Mouse (Mus musculus): Measurements from ENCODE around the gene Ascl1.

Ascl1 gene

DNA sequence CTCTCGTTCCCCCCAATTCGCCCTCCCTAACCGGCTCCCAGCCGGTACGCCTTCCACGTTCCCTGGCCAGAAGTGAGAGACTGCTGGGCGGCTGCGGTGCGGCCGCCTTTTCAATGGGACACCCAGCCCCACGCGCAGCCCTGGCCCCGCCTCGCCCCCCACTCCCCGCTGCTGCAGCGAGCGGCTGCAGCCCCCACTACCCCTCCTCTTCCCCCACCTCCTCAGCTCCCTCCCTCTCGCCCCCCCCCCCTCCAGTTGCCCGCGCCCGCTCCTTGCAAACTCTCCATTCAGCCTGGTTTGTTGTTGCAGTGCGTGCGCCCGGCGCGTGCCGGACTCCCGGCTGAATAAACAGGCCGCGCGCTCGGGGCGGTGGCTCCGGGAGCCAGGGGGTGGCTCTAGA lies at the start of gene Ascl1:
Gene Ascl1 (minus strand): TSS at position 85 of the 400 bp plus-strand sequence.
- DNase-seq (ENCODE audit: low read depth) = no peak

DNA sequence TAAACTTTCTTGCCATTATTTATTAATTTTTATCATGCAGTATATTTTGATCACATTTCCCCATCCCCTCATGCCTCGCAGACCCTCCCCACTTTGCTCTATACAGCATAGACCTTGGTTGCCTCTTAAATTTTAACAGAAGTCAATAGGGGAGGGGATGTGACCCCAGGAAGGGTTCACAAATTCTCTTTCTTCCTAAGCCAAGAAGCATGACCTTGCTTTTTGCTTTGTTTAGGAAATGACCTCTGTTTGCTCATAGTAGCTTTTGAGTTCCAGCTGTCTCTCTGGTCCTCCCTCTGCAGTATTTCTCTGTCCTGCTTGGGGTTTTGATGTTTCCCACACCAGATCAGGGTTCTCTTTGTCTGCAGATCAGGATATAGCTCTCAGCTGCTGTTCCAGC lies 40.7 kb upstream of the Ascl1 start:
- no peak for DNase-seq (ENCODE audit: low read depth)

DNA sequence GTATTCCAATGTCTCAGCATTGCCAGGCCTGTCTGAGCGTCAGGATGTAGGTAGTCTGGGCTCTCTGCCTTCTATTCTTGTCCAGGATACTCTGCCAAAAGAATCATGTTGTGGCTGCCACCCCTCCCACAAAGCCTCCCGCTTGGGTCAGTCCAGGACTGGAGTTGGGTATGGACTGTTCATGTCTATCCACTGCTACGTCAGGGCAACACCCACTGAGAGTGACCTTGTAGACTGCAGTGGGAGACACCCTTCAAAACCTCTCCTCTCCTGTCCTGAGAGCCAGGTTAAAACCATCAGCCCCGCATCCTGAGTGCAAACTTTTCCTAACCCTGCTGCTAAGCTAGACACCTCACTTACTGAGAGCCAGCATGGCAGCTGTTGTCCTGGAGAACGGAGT lies 28.2 kb upstream of the Ascl1 start, which contains the start of gene Pah:
Gene Pah (plus strand): TSS at position 150 of the 400 bp plus-strand sequence.
- DNase-seq (ENCODE audit: low read depth) = no peak

DNA sequence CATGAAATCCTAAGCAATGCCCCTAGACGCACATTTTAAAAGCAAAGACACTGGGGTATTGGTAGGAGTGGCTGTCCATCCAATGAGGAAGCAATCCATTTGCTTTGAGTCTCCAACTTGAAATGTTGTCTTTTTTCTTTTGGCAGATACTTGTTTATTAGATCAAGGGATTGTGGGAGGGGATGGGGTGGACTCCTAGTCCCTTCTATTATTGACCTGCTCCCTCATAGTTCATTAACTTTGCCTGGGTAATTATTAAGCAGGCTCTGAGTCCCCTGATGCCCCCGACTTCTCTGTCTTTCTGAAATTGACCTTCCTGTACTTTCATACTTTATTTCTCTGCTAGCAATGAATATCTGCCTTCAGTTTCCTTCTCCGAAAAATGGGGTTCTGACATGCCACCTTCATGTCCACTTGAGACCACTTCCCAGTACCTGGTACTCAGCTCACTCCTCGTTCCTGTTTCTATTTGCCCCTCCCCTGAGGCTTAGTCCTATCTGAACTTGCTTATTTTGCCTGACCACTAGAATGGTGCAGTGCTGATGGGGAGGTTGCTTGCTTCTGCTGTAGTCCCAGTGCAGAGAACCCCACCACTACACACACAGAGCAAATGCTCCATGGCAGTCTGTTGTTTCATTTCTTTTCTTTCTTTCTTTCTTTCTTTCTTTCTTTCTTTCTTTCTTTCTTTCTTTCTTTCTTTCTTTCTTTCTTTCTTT lies 27.1 kb upstream of the Ascl1 start:
- no peak for DNase-seq (ENCODE audit: low read depth)

DNA sequence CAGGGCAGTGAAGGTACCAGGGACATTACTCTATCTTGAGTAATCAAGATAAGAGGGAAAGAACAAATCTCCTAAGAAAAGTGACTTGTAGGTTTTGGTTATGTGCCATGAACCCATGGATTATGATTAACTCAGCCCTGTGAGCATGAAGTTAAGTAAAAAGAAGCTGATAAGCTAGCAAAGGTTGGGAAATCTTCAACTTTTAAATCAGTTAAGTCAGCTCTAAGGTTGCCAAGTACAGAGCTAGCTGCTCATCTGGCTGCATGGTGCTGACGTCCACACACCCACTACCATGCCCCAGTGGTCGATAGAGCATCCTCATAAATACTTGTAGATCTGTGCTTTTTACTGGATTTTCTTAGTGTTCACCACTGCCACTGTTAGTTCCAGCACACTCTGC lies 25.1 kb upstream of the Ascl1 start:
- no peak for DNase-seq (ENCODE audit: low read depth)

DNA sequence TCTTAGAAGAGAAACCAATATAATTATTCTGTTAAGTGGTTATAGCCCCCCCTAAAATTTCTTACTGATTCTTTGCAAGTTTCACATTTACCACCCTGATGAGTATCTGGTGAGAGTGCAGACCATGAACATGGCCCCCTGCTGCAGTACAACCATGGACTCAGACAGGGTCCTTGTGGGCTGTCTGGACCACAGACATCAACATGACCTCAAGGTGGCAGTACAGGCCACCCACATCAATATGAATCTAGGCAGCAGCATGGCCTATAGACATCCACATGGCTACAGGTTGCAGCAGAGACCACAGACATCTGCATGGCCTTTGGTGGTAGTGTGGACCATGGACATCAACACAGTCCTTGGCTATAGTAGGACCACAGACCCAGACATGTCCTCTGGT lies 19.6 kb upstream of the Ascl1 start:
- DNase-seq (ENCODE audit: low read depth) = no peak

DNA sequence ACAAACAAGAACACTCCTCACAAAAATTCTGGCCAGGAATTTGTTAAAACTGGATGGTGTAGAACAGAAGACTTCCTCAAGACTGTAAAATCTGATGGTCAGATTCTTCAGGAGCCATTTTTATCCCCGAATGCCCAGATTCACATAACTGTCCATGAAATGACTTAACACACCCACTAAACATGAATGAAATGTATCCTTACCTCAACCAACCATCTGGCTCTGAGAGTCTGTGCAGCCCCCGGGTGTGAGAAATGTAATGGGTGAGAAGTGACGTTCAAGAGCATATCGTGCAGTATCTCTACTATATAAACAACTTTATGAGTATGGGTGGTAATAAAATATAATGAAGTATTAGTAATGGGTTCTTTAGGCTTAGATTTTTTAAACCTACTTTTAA lies 15.1 kb upstream of the Ascl1 start:
- DNase-seq (ENCODE audit: low read depth) = no peak

DNA sequence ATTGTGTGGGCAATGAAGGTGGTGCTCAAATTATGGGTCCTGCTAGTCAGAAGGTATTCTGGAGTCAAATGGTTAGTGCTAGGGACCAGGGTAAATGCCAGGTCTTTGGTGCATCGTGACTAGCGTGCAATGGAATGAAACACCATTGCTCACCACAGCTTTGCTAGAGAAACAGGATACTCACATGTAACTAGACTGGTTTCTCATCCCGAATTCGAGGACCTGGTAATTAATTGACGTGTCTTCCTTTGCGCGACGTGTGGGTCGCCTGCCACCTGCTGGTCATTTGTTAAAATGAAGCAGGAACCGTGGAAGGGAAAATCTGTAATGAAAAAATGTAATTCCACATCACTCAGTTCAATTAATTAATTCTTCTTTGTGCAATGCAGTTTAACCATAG lies 10.5 kb upstream of the Ascl1 start:
- DNase-seq (ENCODE audit: low read depth) = no peak

DNA sequence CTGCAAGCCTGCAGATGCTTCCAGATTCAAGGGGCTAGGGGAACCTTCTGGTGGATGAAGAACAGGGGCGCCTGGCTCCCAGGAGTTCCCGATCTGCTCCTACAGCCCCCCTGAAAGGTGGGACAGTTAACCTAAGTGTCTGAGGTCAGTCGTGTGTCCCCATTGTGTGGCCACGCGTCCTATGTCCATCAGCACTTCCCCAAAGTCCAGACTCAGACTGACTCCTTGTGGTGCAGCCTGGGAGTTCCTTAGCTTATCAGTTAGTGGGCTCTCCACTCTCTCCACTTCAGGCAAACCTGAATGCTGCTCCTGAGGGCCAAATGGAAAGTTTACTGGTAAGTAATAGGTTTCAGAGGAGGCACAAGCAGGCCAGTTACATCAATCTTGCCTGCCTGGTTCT lies 8.8 kb upstream of the Ascl1 start:
- DNase-seq (ENCODE audit: low read depth) = no peak

DNA sequence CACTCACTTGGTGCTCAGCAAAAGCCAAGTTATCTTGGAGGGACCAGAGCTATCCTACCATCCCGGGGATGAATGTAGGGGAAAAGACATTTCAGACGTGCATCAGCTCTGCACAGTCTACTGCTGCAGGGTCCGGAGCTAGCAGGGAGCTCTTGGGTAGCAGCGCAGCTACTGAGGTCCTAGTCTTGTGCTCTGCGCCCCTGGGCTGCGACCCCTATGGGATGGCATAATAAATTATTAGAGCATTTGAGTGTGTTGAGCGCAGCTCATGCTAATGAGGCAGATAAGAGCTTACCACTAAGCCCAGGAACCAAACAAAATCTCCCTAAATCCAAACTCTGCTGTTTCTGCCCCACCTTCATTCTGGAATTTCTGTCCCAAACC lies 8.2 kb upstream of the Ascl1 start:
- no peak for DNase-seq (ENCODE audit: low read depth)

DNA sequence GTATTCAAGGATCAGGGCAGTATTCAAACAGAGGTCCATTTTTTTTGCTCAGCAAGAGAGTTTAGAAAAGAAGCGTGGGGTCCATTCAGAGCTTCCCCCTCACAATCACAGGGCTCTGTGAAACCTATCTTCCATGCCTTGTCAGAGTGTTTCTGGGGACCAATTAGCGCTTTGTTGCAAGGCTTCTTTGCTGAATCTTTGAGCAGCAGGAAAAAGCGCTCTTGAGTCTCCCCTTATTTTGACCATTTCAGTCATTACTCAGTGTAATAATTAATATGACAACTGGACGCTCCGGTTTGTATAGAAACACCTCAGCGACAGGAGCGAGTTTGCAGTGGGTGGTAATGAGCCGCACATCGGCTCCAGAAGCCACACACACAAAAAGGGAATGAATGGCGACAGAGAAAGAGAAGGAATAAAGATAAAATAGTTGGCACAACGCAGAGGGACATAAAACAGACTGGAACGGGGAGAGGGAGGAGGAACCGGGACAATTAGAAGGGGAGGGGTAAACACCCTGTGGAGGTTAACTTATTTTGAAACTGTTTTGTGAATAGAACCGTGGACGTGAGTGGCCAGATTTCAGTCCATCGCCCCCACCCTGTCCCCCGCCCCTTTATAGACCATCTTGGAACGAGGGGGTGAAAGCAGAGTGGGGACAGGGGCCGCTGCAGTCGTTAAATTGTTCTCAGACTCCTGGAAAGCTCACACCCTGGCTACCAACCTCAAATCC lies 7.6 kb upstream of the Ascl1 start:
- no peak for DNase-seq (ENCODE audit: low read depth)

DNA sequence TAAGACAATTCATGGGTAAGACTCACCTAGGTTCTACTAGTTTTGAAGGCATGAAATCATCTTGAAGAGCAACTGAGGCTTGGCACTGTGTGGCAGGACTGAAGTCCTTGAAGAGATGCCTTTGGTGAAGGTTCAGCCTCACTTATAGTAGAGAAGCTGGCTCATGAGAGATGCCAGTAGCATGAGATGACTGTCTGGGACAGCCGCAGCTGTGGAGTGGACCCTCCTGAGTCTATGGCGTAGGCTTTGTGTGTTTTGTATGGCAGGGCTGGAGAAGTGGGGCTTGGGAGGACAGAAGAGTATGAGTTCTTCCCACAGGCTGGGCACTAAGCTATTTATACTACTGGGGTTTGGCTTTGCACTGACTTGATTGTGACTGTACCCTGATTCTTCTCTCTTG lies 3.6 kb upstream of the Ascl1 start:
- no peak for DNase-seq (ENCODE audit: low read depth)

DNA sequence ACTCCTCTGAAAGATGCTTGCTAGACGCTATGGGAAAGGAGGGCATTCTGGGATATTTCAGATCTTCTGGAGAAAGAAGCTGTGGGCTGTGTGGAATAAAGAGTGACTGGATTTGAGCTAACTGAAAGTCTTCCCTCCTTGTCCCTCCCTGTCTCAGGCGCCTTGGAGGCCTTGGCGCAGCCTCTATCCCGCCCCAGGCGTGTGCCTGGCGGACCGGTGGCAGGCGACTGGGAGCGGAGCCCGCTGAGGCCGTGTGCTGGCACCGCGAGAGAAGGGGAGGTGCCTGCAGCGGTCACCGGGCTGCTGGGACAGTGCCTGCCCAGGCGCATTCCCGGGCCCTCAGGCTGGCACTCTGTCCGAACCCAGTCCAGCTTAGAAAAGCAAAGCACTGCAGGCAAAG lies 1.1 kb upstream of the Ascl1 start:
- DNase-seq (ENCODE audit: low read depth) = no peak

DNA sequence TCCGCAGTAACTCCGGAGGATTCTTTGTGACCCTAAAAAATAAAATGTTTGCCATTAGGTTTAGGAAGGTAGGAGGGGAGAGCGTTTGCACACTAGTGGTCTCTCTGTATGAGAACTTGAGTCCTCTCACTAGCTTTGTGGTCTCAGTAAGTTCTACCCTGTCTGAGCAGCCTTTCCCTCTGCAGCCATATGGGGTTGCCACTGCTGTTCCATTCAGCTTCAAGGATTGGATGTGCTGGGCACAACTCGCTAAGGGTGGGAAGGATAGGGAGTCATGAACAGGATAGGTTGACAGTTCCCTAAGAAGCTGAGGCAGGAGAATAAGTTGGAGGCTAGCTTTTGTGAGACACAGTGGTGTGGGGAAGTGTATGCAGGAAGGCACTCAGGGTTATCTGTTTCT lies 716 bp upstream of the Ascl1 start:
- no peak for DNase-seq (ENCODE audit: low read depth)

DNA sequence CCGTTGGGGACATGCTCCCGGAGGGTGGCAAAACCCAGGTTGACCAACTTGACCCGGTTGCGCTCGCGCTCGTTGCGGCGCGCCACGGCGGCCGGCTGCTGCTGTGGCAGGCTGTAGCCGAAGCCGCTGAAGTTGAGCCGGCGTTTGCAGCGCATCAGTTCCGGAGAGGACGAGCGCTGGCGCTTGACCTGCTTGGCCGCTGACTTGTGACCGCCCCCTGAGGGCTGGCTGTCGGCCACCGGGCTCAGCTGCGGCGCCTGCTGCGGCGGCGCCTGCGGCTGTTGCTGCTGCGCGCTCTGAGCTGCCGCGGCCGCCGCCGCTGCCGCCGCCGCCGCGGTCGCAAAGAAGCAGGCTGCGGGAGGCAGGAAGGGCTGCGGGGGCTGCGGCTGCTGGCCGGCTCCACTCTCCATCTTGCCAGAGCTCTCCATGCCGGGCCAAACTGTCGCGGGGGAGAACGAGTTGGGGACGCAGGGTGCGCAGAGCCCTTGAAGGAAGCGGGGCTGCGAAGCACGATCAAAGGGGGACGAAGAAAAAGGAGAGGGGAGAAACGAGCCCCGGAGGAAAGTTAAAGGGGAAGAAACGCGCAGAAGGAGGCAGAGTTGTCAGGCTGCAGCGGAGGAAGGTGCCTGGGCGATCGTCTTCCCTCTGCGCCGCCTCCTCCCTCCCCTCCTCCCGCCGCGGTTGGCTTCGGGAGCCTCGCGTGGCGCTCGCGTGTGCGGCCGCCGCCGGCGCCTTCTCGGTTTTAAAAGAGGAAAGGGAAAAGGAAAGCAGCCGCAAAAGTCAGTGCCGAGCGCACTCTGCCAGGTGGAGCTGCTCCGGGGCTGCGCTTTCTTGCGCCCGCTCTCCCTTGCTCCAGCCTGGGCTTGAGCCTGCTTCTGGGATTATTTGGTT lies 554 bp downstream of the Ascl1 start:
- DNase-seq (ENCODE audit: low read depth) = no peak

DNA sequence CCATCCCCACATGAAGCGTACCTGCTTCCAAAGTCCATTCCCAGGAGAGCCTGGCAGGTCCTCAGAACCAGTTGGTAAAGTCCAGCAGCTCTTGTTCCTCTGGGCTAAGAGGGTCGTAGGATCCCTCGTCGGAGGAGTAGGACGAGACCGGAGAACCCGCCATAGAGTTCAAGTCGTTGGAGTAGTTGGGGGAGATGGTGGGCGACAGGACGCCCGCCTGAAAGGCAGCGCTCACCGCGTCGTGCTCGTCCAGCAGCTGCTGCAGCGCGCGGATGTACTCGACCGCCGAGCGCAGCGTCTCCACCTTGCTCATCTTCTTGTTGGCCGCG lies 1.2 kb downstream of the Ascl1 start:
- no peak for DNase-seq (ENCODE audit: low read depth)

DNA sequence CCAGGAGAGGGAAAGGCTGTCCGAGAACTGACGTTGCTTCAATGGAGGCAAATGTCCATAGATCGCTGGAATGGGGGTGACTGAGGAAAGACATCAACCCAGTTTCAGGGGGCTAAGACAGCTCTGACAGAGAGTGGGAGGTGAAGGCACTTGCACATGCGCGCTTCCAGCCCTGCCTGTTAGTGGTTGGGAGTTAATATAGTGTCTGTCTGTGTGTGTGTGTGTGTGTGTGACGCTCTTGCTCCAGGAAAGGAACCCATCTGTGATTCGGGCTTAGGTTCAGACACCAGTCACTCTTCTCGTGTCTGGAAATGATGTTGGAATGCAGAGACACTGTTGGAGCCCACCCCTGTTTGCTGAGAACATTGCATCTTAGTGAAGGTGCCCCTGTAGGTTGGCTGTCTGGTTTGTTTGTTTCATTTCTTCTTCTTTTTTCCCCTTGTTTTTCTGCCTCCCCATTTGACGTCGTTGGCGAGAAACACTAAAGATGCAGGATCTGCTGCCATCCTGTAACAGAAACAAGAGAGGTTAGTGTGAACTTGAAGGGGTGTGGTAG lies 1.9 kb downstream of the Ascl1 start:
- DNase-seq (ENCODE audit: low read depth) = no peak

DNA sequence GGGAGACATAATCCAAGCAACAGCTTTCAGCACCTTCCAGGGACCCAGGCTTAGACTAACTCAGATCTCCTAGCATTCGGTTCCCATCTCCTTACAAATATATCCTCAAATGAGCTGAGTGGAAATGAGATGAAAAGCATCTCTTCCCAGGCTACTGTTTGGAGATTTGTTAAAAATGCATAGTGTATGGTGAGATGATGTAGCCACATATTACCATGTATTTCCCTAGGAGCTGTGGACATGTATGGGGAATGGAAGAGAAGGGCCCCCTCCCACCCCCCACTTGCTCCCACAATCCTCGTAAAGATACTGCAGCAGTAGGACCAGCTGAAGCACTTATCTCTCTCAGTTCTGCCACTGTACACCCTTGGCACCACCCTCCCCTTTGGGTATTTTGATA lies 3.1 kb downstream of the Ascl1 start:
- DNase-seq (ENCODE audit: low read depth) = no peak

DNA sequence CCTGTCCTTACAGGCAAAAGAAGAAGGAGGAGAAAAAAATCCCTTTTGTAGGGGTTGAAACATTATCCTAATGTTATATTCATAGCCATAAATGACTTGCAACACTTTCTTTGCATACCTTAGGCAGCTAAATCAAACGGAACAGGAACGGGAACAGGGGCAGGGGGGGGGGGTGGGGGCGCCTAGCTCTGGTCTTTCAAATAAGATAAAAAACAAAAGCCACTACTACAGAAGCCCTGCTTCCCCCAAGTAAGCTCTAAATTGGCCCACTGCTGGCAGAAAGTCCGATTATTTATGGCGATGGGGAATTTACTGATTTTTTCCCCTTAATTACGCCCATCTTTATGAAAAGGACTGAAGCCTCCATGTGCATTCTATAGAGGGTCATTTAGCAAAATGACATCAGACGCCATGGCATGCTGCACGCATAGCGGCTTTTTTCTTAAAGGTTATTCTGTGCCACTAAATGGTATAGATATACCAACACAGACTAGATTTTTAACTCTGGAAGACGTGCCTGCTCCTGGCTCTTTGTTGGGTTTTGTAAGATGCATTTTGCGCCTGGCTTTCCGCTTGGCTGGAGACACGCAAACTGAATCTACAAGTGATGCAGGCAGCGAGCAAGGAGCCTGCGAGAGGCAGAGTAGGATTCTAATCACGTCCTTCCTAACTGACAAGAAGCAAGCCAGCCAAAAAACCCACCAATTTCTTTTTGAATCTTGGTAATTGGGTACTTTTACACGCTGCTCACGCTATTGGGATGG lies 4.0 kb downstream of the Ascl1 start:
- DNase-seq (ENCODE audit: low read depth) = no peak

DNA sequence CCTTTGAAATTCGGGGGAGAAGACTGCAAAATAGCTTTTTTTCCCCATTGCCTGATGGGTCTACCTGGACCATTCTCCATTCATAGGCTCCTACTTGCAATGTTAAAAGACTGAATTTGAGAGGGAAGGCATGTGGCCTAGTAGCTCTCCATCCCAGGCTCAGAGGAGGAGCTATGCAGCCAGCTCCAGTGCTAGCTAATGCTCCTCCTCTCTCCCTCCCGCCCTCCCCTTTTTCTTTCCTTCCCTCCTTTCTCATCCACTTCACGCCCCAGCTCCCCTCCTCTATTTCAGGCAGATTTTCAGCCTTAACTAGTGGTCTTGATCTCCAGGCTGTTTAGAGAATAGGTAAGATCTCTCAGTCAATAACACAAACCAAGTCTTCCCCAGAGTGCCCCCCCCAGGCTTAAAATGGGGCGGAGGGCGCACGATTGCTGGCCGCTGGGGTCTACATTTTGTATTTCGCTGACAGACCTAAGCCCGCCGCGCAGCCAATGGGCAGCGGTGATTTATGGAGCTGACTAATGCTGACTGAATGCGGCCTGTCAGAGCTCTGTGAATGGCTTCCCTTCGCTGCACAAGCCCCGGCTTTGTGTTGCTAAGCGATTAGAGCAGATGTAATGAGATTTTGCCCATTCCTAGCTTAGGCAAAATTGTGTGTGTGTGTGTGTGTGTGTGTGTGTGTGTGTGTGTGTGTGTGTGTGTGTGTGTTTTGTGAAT lies 4.9 kb downstream of the Ascl1 start:
- DNase-seq (ENCODE audit: low read depth) = no peak
